Mouse (Mus musculus) heart, embryonic 14.5 days (tissue): ENCODE measurements at regions not wholly inside any gene's neighbourhood (a gene's known extent, or its start where the extent isn't known, plus 50 kb on each side); places are given as distances from the start of the nearest gene placed in this dataset.

Source experiments
- ATAC-seq: fragments of 200-750 bp; cut with Nextera tagmentation; 2 replicates; pipeline ENCODE4 v1.8.0; 2017; ENCODE audit warnings: low read depth, moderate TSS enrichment; ENCODE audit not compliant: insufficient number of reproducible peaks, insufficient read depth, low FRiP score
- H3K27ac ChIP-seq, 2 experiments: fragments of 200-500 bp in 1 of 2; fragments of 300-500 bp in 1 of 2; sonication (generic) in 1 of 2; replicated peaks in 1 of 2; 2 replicates each; pipeline ENCODE4 v1.5.1; 2012 to 2014; ENCODE audit warnings: low read depth in 2 of 2, low read length in 2 of 2, control low read depth in 1 of 2, mild to moderate bottlenecking in 1 of 2, mixed read lengths in 1 of 2; ENCODE audit not compliant: control insufficient read depth in 1 of 2, insufficient read depth in 1 of 2
- H3K27me3 ChIP-seq: fragments of 300-500 bp; sonication (generic); 2 replicates; pipeline ENCODE4 v1.6.1; 2014; ENCODE audit warnings: mild to moderate bottlenecking, low read length, control low read depth; ENCODE audit not compliant: control insufficient read depth, insufficient read depth
- H3K36me3 ChIP-seq: fragments of 300-500 bp; sonication (generic); 2 replicates; pipeline ENCODE4 v1.6.1; 2014; ENCODE audit warnings: mild to moderate bottlenecking, control low read depth, low read length, mixed read lengths; ENCODE audit not compliant: control insufficient read depth, insufficient read depth
- H3K4me1 ChIP-seq, 2 experiments: fragments of 200-500 bp in 1 of 2; fragments of 300-500 bp in 1 of 2; sonication (generic) in 1 of 2; 2 replicates each; pipeline ENCODE4 v1.6.1; 2012 to 2014; ENCODE audit warnings: low read length in 2 of 2, control low read depth in 1 of 2, mixed read lengths in 1 of 2; ENCODE audit not compliant: control insufficient read depth in 2 of 2, insufficient read depth in 2 of 2
- H3K4me2 ChIP-seq: fragments of 300-500 bp; sonication (generic); 2 replicates; pipeline ENCODE4 v1.6.1; 2014; ENCODE audit warnings: mild to moderate bottlenecking, low read length
- H3K4me3 ChIP-seq, 2 experiments: fragments of 200-500 bp in 1 of 2; fragments of 300-500 bp in 1 of 2; sonication (generic) in 1 of 2; 2 replicates each; pipeline ENCODE4 v1.5.1; 2012 to 2014; ENCODE audit warnings: low read length in 2 of 2, mild to moderate bottlenecking in 2 of 2, control low read depth in 1 of 2, low read depth in 1 of 2, moderate library complexity in 1 of 2; ENCODE audit not compliant: control insufficient read depth in 1 of 2, insufficient read depth in 1 of 2
- H3K9ac ChIP-seq: fragments of 300-500 bp; sonication (generic); 2 replicates; pipeline ENCODE4 v1.6.1; 2014; ENCODE audit warnings: mild to moderate bottlenecking, low read length
- H3K9me3 ChIP-seq: fragments of 300-500 bp; sonication (generic); 2 replicates; pipeline ENCODE4 v1.6.1; 2016; ENCODE audit warnings: low read length, control low read depth; ENCODE audit not compliant: control insufficient read depth
- WGBS: fragments of 180-500 bp; shearing (Covaris S2); extraction: QIAGEN DNeasy Blood & Tissue Kit; methylation state at CpG from one replicate; pipeline ENCODE4 v1.1.7; 2014; 5-methylcytosine and 5-hydroxymethylcytosine counted together

DNA sequence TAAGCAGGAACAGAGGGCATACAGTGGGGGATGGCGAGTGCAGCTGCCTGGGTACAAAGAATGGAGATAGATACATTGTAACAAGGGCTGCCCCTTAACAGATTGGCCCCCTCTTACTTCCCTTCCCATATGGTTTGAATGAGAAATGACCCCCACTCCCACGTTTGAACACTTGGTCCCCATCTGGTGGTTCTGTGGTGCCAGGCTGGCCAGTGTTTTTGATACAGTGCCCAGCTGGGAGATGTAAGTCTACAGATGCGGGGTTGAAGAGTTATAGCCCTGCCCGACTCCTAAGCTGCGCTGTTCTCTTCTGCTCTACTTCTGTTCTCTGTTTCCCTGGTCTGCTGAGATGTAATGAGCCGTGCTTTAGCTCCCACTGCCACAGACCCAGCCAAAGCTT is 89.6 kb upstream of the Plekhg1 start:
- no peaks in the 10 kb centered on the region for H3K27me3 ChIP-seq
- no peak overlapping the region for H3K4me3 ChIP-seq
- H3K27ac ChIP-seq = no peak overlapping the region
- H3K4me1 ChIP-seq = no peaks in the 10 kb centered on the region
- no peaks in the 10 kb centered on the region for H3K9me3 ChIP-seq
- no peak for ATAC-seq
- no peak overlapping the region for H3K9ac ChIP-seq
- H3K4me2 ChIP-seq = no peak overlapping the region
- no peaks in the 10 kb centered on the region for H3K36me3 ChIP-seq
- WGBS = 73% methylated on average over 6 of the region's 6 CpGs

DNA sequence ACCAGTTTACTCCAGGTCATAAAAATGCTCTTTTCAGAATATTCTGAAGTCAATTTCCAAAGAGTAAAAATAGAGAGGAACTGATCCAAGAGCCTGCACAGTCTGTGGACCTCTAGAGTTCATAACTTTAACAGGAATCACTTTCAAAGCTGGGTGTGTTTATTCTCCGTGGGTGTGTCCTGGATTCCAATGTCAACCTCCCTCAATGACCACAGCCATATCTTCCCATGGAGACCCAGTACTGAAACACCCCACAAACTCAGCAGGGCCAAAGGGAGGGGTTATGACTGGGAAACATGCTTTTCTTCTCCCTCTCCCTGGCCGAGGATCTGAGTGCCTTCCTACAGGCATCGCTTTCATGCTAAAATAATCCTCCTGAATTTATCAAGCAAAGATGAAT is 87.6 kb upstream of the Plekhg1 start:
- no peak for ATAC-seq
- no peak overlapping the region for H3K4me2 ChIP-seq
- WGBS = 76% methylated on average over 3 of the region's 3 CpGs
- H3K9ac ChIP-seq = no peak overlapping the region
- no peak overlapping the region for H3K4me3 ChIP-seq
- H3K36me3 ChIP-seq = no peaks in the 10 kb centered on the region
- no peaks in the 10 kb centered on the region for H3K4me1 ChIP-seq
- H3K27me3 ChIP-seq = no peaks in the 10 kb centered on the region
- no peaks in the 10 kb centered on the region for H3K9me3 ChIP-seq
- no peak overlapping the region for H3K27ac ChIP-seq

GRCm38 (mm10) chr10:3656081-3656480 is 84.1 kb upstream of the Plekhg1 start:
- Histone ChIP-seq H3K9me3 (0 out of 2 replicates have a peak, but pooled peaks cover 3% of the 10 kb centered on the region), H3K27ac (no peak overlapping the region), H3K9ac (no peak overlapping the region), H3K4me3 (no peak overlapping the region), H3K36me3 (no peaks in the 10 kb centered on the region), H3K4me2 (no peak overlapping the region), H3K27me3 (no peaks in the 10 kb centered on the region), H3K4me1 (no peaks in the 10 kb centered on the region)
- ATAC-seq = no peak
- 81% methylated on average over 3 of the region's 3 CpGs for WGBS

- ATAC-seq = no peak
- Histone ChIP-seq H3K27ac (no peak overlapping the region), H3K9ac (no peak overlapping the region), H3K4me1 (no peaks in the 10 kb centered on the region), H3K4me2 (no peak overlapping the region), H3K4me3 (no peak overlapping the region), H3K36me3 (no peaks in the 10 kb centered on the region), H3K27me3 (no peaks in the 10 kb centered on the region), H3K9me3 (0 out of 2 replicates have a peak, but pooled peaks cover 3% of the 10 kb centered on the region)
- WGBS = 73% methylated on average over 2 of the region's 2 CpGs
Measured at GRCm38 (mm10) chr10:3662156-3662555, 78.0 kb upstream of the Plekhg1 start.

GRCm38 (mm10) chr10:3662571-3662970 is 77.6 kb upstream of the Plekhg1 start:
- ATAC-seq = no peak
- WGBS = 55% methylated on average over 1 of the region's 1 CpGs
- H3K4me1 ChIP-seq = no peaks in the 10 kb centered on the region
- no peak overlapping the region for H3K27ac ChIP-seq
- no peaks in the 10 kb centered on the region for H3K36me3 ChIP-seq
- no peak overlapping the region for H3K4me2 ChIP-seq
- H3K9ac ChIP-seq = no peak overlapping the region
- no peaks in the 10 kb centered on the region for H3K27me3 ChIP-seq
- 0 out of 2 replicates have a peak, but pooled peaks cover 3% of the 10 kb centered on the region for H3K9me3 ChIP-seq
- no peak overlapping the region for H3K4me3 ChIP-seq

DNA sequence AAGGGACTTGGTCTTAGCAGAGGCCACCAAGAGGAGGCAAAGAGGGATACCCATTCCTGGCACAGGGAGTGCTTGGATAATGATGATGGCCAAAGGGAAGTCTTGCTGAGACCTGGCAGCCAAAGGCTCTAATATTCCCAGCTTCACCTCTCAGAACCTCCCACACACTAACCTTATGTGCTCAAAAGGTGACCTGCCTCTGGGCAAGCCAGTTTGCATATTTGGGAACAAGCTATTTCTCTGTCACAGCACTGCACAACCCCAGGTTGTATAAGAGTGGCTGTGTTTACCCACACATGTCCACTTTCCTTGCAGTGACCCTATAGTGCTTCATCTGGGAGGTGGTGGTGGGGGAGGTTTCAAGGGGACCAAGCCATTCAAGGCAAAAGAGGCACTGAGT is 76.9 kb upstream of the Plekhg1 start:
- H3K9ac ChIP-seq = no peak overlapping the region
- H3K27ac ChIP-seq = no peak overlapping the region
- no peak overlapping the region for H3K4me3 ChIP-seq
- H3K27me3 ChIP-seq = no peaks in the 10 kb centered on the region
- no peaks in the 10 kb centered on the region for H3K4me1 ChIP-seq
- H3K4me2 ChIP-seq = no peak overlapping the region
- no peak for ATAC-seq
- H3K36me3 ChIP-seq = no peaks in the 10 kb centered on the region
- 0 out of 2 replicates have a peak, but pooled peaks cover 3% of the 10 kb centered on the region for H3K9me3 ChIP-seq

DNA sequence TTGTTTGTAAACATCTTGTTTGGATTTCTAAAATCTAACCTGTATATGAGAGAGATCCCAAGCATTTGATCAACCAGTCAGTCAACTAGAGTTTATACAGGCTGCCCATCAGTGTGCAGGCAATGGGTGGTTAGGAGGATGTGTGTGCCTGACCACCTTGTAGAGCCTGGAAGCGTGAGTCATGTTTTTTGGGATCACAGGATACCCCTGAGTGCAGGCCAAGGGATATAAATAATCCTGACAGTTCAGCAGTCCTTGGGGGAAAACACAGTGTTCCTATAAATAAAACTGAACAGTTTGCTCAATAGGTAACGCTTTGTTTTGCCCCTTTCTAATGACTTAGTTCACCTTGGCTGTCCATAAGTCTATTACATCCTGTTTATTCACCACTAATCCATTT is 55.7 kb upstream of the Plekhg1 start:
- Histone ChIP-seq H3K4me1 (peaks cover 0 to 3% of the 10 kb centered on the region in 2 experiments; a peak in 1 of 4 replicates), H3K27ac (no peak overlapping the region), H3K9me3 (no peaks in the 10 kb centered on the region), H3K4me3 (no peak overlapping the region), H3K9ac (no peak overlapping the region), H3K36me3 (no peaks in the 10 kb centered on the region), H3K4me2 (no peak overlapping the region), H3K27me3 (no peaks in the 10 kb centered on the region)
- 35% methylated on average over 2 of the region's 2 CpGs for WGBS
- no peak for ATAC-seq
